Mouse (Mus musculus) urinary bladder, postnatal 0 days (tissue): ENCODE measurements around the gene Bfar. TPM values are rescaled to one million over a fixed set of nuclear protein-coding genes. Genes with fewer than 3 reads are reported as not detected.

Source experiments
- polyA plus RNA-seq: library from polyadenylated mRNA; unstranded; fragments of >200 nt; fragmentation: Nextera tagmentation; extraction: Ambion mirVana; gene quantifications from 2 replicates; pipeline ENCODE4 v1.2.1, GENCODE M21; 2015

Gene Bfar
- 29.6 and 31.5 TPM in 2 replicates for polyA plus RNA-seq

GRCm38 (mm10) chr16:13671685-13672385, at the start of gene Bfar, which contains the start of gene 3110001I22Rik:
TSS of gene Bfar (plus strand) at chr16:13671858.
TSS of gene 3110001I22Rik (plus strand) at chr16:13671929.

GRCm38 (mm10) chr16:13667878-13668343, 3.7 kb upstream of the Bfar start, which contains the start of gene Parn:
TSS of gene Parn (minus strand) at chr16:13668170.

GRCm38 (mm10) chr16:13730285-13731255, 58.9 kb downstream of the Bfar start, which contains the start of gene Pla2g10:
TSS of gene Pla2g10 (minus strand) at chr16:13730983.

Other genes starting within 250 kb of the Bfar start
- 24.7 and 26.4 TPM in 2 replicates for gene Parn, start 3.7 kb upstream of the Bfar start, polyA plus RNA-seq
- 2.3 and 2.9 TPM in 2 replicates for gene 3110001I22Rik, start 71 bp downstream of the Bfar start, polyA plus RNA-seq
- 0.25 TPM in 1 of 2 replicates, not detected in the other for gene Pla2g10, start 59.1 kb downstream of the Bfar start, polyA plus RNA-seq
- gene Rrn3, start 108.8 kb downstream of the Bfar start, polyA plus RNA-seq = 37.8 and 40.8 TPM in 2 replicates
- gene Ntan1, start 147.0 kb downstream of the Bfar start, polyA plus RNA-seq = 161 and 176 TPM in 2 replicates
- 73.2 and 85.0 TPM in 2 replicates for gene Pdxdc1, start 231.3 kb downstream of the Bfar start, polyA plus RNA-seq
- 4.0 and 4.7 TPM in 2 replicates for gene Mpv17l, start 231.3 kb downstream of the Bfar start, polyA plus RNA-seq